Comparison of ENCODE assay signal across 22 mouse cellular contexts in the genomic region with DNA sequence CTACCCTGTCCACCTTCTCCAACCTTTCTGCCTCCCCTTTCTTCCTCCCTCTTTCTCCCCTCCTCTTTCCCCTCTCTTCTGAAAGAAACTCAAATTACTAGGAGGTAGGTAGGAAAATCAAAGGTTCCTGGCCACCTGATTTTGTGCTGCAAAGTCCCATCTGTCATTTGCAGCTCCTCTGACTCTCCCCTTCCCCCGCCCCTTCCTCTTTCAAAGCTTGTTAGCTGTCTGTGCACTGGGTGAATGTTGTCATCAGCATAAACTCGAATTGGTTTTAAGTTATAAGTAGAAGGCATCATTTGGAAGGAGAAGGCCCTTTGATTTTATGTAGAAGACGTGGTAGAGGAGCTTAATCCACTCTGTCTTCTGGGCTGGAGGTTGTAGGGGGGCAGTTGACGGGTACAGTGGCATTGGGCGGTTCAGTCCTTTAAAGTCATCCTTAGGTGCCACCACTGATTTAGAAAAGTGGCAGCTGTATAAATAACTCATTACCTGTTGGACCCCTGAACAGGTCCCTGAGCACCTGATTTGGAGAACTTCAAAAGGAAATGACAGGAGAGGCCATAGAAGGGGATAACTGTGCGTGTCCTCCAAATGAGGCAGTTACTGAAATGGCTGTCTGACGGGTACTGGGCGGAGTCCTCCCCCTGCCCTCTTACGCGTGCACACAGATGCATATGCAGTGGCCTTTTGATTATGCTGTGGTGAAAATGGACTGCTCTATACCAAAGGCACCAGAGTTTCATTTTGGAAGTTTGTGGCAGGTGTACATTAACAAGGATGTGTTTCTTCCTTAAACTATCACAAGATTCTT. TPM values are rescaled to one million over a fixed set of nuclear protein-coding genes. Genes with fewer than 3 reads are reported as not detected.
DNase-seq lines count a peak whose midpoint lies in the region; ATAC-seq and TF ChIP-seq lines count a peak whose summit lies in the region.
"Had no signal": no experiment of that assay in that cellular context is flagged by ENCODE, and none has a peak within 500 bp of the region (broad histone marks: within the 10 kb centered on the region; RNA-seq: fewer than 3 reads in every experiment).

No protein-coding gene starts in this region.

- H3K9me3 ChIP-seq in hindbrain, embryonic 10.5 days, result no peaks in the 10 kb centered on the region
- no peaks in the 10 kb centered on the region; the same call in 1 of the 2 replicates for H3K9me3 ChIP-seq in hindbrain, embryonic 16.5 days (ENCODE audit: control insufficient read depth, low read length)
- H3K9me3 ChIP-seq in forebrain, embryonic 15.5 days, result no peaks in the 10 kb centered on the region
- H3K9me3 ChIP-seq in midbrain, embryonic 14.5 days (ENCODE audit: control insufficient read depth, low read length), result no peaks in the 10 kb centered on the region
- H3K9me3 ChIP-seq in liver, postnatal 0 days (ENCODE audit: low read length), result no peaks in the 10 kb centered on the region
- H3K9me3 ChIP-seq: intestine, embryonic 15.5 days; kidney, embryonic 15.5 days; limb, embryonic 10.5 days; liver, embryonic 12.5 days; lung, embryonic 15.5 days had no signal

- H3K4me1 ChIP-seq in hindbrain, embryonic 10.5 days (replicated peaks), result peaks cover 4% of the 10 kb centered on the region; the same call in 1 of the 2 replicates
- H3K4me1 ChIP-seq in hindbrain, embryonic 16.5 days (ENCODE audit: control insufficient read depth, insufficient read depth, low read depth, low read length), result peaks cover 6% of the 10 kb centered on the region
- H3K4me1 ChIP-seq in forebrain, embryonic 15.5 days, result peaks cover 47% of the 10 kb centered on the region
- peaks cover 12% of the 10 kb centered on the region; the same call in 1 of the 2 replicates for H3K4me1 ChIP-seq in midbrain, embryonic 14.5 days (ENCODE audit: control insufficient read depth, insufficient read depth, low read length)
- no peaks in the 10 kb centered on the region for H3K4me1 ChIP-seq in liver, postnatal 0 days (ENCODE audit: insufficient read depth)
- H3K4me1 ChIP-seq: intestine, embryonic 15.5 days; liver, embryonic 12.5 days had no signal

- 84% methylated on average over 10 of the region's 10 CpGs for WGBS in hindbrain, embryonic 10.5 days
- 73% methylated on average over 10 of the region's 10 CpGs for WGBS in hindbrain, embryonic 16.5 days
- WGBS in forebrain, embryonic 15.5 days, result 70% methylated on average over 10 of the region's 10 CpGs
- 69% methylated on average over 10 of the region's 10 CpGs for WGBS in midbrain, embryonic 14.5 days
- WGBS in liver, postnatal 0 days (ENCODE audit: insufficient replicate concordance), result 73% methylated on average over 10 of the region's 10 CpGs

- no peaks in the 10 kb centered on the region for H3K36me3 ChIP-seq in hindbrain, embryonic 10.5 days
- H3K36me3 ChIP-seq in hindbrain, embryonic 16.5 days (ENCODE audit: control insufficient read depth, insufficient read depth, low read length), result no peaks in the 10 kb centered on the region
- no peaks in the 10 kb centered on the region for H3K36me3 ChIP-seq in forebrain, embryonic 15.5 days
- H3K36me3 ChIP-seq in midbrain, embryonic 14.5 days (ENCODE audit: control insufficient read depth, insufficient read depth, low read length), result no peaks in the 10 kb centered on the region
- H3K36me3 ChIP-seq in liver, postnatal 0 days (replicated peaks; ENCODE audit: insufficient read depth, low read length), result no peaks in the 10 kb centered on the region
- H3K36me3 ChIP-seq: heart, embryonic 13.5 days; hindbrain, embryonic 13.5 days; intestine, embryonic 15.5 days; kidney, embryonic 15.5 days; limb, embryonic 10.5 days; liver, embryonic 12.5 days; lung, embryonic 15.5 days had no signal

- no peak overlapping the region for H3K4me3 ChIP-seq in hindbrain, embryonic 10.5 days
- no peak overlapping the region for H3K4me3 ChIP-seq in hindbrain, embryonic 16.5 days (ENCODE audit: low read length)
- H3K4me3 ChIP-seq in forebrain, embryonic 15.5 days, result no peak overlapping the region
- H3K4me3 ChIP-seq in midbrain, embryonic 14.5 days (replicated peaks; ENCODE audit: low read depth, low read length), result no peak overlapping the region
- no peak overlapping the region for H3K4me3 ChIP-seq in liver, postnatal 0 days (ENCODE audit: low read depth, low read length)
- H3K4me3 ChIP-seq: erythroblast, embryonic 14.5 days; heart, embryonic 13.5 days; hindbrain, embryonic 13.5 days; intestine, embryonic 15.5 days; kidney, embryonic 15.5 days; limb, embryonic 10.5 days; liver, embryonic 12.5 days; lung, embryonic 15.5 days had no signal

- TF ChIP-seq EP300 in liver, postnatal 0 days (IDR thresholded peaks at IDR 0.05; ENCODE audit: low read depth), result no peak

- H3K9ac ChIP-seq in hindbrain, embryonic 16.5 days (ENCODE audit: low read depth, low read length), result no peak overlapping the region
- H3K9ac ChIP-seq in forebrain, embryonic 15.5 days (replicated peaks), result no peak overlapping the region
- no peak overlapping the region for H3K9ac ChIP-seq in midbrain, embryonic 14.5 days (replicated peaks; ENCODE audit: low read length)
- no peak overlapping the region for H3K9ac ChIP-seq in liver, postnatal 0 days (replicated peaks)
- H3K9ac ChIP-seq: heart, embryonic 13.5 days; hindbrain, embryonic 13.5 days; intestine, embryonic 15.5 days; kidney, embryonic 15.5 days; liver, embryonic 12.5 days; lung, embryonic 15.5 days had no signal

- no peak overlapping the region for H3K4me2 ChIP-seq in hindbrain, embryonic 16.5 days (ENCODE audit: low read length)
- H3K4me2 ChIP-seq in forebrain, embryonic 15.5 days (replicated peaks), result no peak overlapping the region
- H3K4me2 ChIP-seq in midbrain, embryonic 14.5 days (ENCODE audit: low read length), result 0 out of 2 replicates have a peak overlapping the region, but pooled peaks have one; percentile 10
- H3K4me2 ChIP-seq in liver, postnatal 0 days (ENCODE audit: low read depth, low read length), result no peak overlapping the region
- H3K4me2 ChIP-seq: heart, embryonic 13.5 days; hindbrain, embryonic 13.5 days; intestine, embryonic 15.5 days; kidney, embryonic 15.5 days; liver, embryonic 12.5 days; lung, embryonic 15.5 days had no signal

- no peak; the same call in 1 of the 2 replicates for ATAC-seq in hindbrain, embryonic 16.5 days
- 0 out of 2 replicates have a peak, but pooled peaks have one; percentile 29 for ATAC-seq in common myeloid progenitor, adult 5-6 weeks (replicated peaks; ENCODE audit: low read depth, poor library complexity, severe bottlenecking)
- ATAC-seq in forebrain, embryonic 15.5 days (replicated peaks), result 0 out of 2 replicates have a peak, but pooled peaks have one; percentile 29
- ATAC-seq in midbrain, embryonic 14.5 days (ENCODE audit: low FRiP score, low TSS enrichment), result peak; percentile 58; the same call in 1 of the 2 replicates
- no peak for ATAC-seq in liver, postnatal 0 days
- ATAC-seq: activated CD4-positive, CD25-positive, alpha-beta regulatory T cell, adult 4 months; intestine, embryonic 15.5 days; liver, embryonic 12.5 days; Patski had no signal

- DNase-seq in hindbrain, embryonic 10.5 days (ENCODE audit: low spot score), result no peak
- DNase-seq in midbrain, embryonic 14.5 days, result peak; percentile 31
- no peak for DNase-seq in liver, postnatal 0 days
- DNase-seq in embryo, embryonic 10.5 days (ENCODE audit: low spot score), result no peak
- DNase-seq: adrenal gland, postnatal 14 days; cerebellum, adult 8-10 months; right cerebral cortex, postnatal 25 days had no signal

- no peaks in the 10 kb centered on the region for H3K27me3 ChIP-seq in hindbrain, embryonic 10.5 days (ENCODE audit: insufficient read depth, poor library complexity, severe bottlenecking)
- H3K27me3 ChIP-seq in hindbrain, embryonic 16.5 days (replicated peaks; ENCODE audit: control insufficient read depth, insufficient read depth, low read length), result no peaks in the 10 kb centered on the region
- no peaks in the 10 kb centered on the region for H3K27me3 ChIP-seq in forebrain, embryonic 15.5 days
- no peaks in the 10 kb centered on the region for H3K27me3 ChIP-seq in midbrain, embryonic 14.5 days (ENCODE audit: control insufficient read depth, insufficient read depth, low read length)
- H3K27me3 ChIP-seq in liver, postnatal 0 days (ENCODE audit: insufficient read depth, low read length), result no peaks in the 10 kb centered on the region
- H3K27me3 ChIP-seq: hindbrain, embryonic 13.5 days; intestine, embryonic 15.5 days; liver, embryonic 12.5 days; lung, embryonic 15.5 days; Patski had no signal

- 0 out of 2 replicates have a peak overlapping the region, but pooled peaks have one; percentile 36 for H3K27ac ChIP-seq in hindbrain, embryonic 10.5 days
- no peak overlapping the region for H3K27ac ChIP-seq in hindbrain, embryonic 16.5 days (ENCODE audit: low read depth, low read length)
- peak overlapping the region; percentile 45 for H3K27ac ChIP-seq in forebrain, embryonic 15.5 days (replicated peaks)
- H3K27ac ChIP-seq in midbrain, embryonic 14.5 days (replicated peaks; ENCODE audit: low read depth, low read length), result no peak overlapping the region
- H3K27ac ChIP-seq in liver, postnatal 0 days (ENCODE audit: low read depth), result no peak overlapping the region
- H3K27ac ChIP-seq: heart, embryonic 13.5 days; hindbrain, embryonic 13.5 days; intestine, embryonic 15.5 days; kidney, embryonic 15.5 days; limb, embryonic 10.5 days; liver, embryonic 12.5 days; lung, embryonic 15.5 days had no signal

- TF ChIP-seq CTCF in liver, postnatal 0 days (IDR thresholded peaks at IDR 0.05; ENCODE audit: low read depth), result no peak

RNA-seq across cellular contexts. Expression of a gene that starts 11.8 kb away (rescaled TPM):
- 4.5 and 13.0 TPM in 2 replicates for polyA plus RNA-seq in hindbrain, embryonic 10.5 days (2016; fragmentation: Nextera tagmentation; extraction: Ambion mirVana)
- polyA plus RNA-seq in hindbrain, embryonic 16.5 days (2015; fragmentation: Nextera tagmentation; extraction: Ambion mirVana), result 26.5 and 29.4 TPM in 2 replicates
- total RNA-seq in common myeloid progenitor, adult 5-6 weeks (2017), result not detected in 2 replicates
- polyA plus RNA-seq in forebrain, embryonic 15.5 days (2015; fragmentation: Nextera tagmentation; extraction: Ambion mirVana), result 43.7 and 46.3 TPM in 2 replicates
- 30.5 and 31.3 TPM in 2 replicates for polyA plus RNA-seq in midbrain, embryonic 14.5 days (2014; fragmentation: Nextera tagmentation; extraction: Ambion mirVana)
- polyA plus RNA-seq in liver, postnatal 0 days (2015; fragmentation: Nextera tagmentation; extraction: Ambion mirVana), result 0.24 and 0.38 TPM in 2 replicates
- total RNA-seq: megakaryocyte-erythroid progenitor cell, adult 5-6 weeks had no signal
- polyA plus RNA-seq: activated CD4-positive, CD25-positive, alpha-beta regulatory T cell, adult 4 months; C2C12; erythroblast, embryonic 14.5 days had no signal

Comparison
In these comparisons a context has a peak if more than half of its experiments do, and no peak if none do; other contexts are left out.
1. H3K27ac ChIP-seq: peak in hindbrain, embryonic 10.5 days (single experiment) and forebrain, embryonic 15.5 days (single experiment); none in hindbrain, embryonic 16.5 days (single experiment), midbrain, embryonic 14.5 days (single experiment) and liver, postnatal 0 days (single experiment).
2. ATAC-seq: peak in common myeloid progenitor, adult 5-6 weeks (single experiment), forebrain, embryonic 15.5 days (single experiment) and midbrain, embryonic 14.5 days (single experiment); none in hindbrain, embryonic 16.5 days (single experiment) and liver, postnatal 0 days (single experiment).